Mouse (Mus musculus) erythroblast, embryonic 14.5 days (primary cell): Measurements from ENCODE around the gene Lrrc55.

ENCODE experiments used
- GATA1 ChIP-seq: IDR thresholded peaks from 2 replicates; pipeline ENCODE4 v1.6.1; 2012; ENCODE audit warnings: low read length, inconsistent platforms, mixed read lengths
- TAL1 ChIP-seq: IDR thresholded peaks from 3 replicates; pipeline ENCODE4 v1.6.1; 2012; ENCODE audit warnings: low read length, inconsistent platforms, mixed read lengths

GRCm38 (mm10) chr2:85227816-85228335, 30.9 kb upstream of the Lrrc55 start:
- TF ChIP-seq GATA1 (no peak), TAL1 (no peak)
